Mouse (Mus musculus) ES-Bruce4 (cell line): ENCODE results near the gene Pear1. TPM values are rescaled to one million over a fixed set of nuclear protein-coding genes. Genes with fewer than 3 reads are reported as not detected.

Source experiments
- H3K27ac ChIP-seq: 2 replicates; pipeline ENCODE4 v1.5.1; 2012; ENCODE audit warnings: low read length, inconsistent platforms; ENCODE audit not compliant: insufficient read depth
- H3K27me3 ChIP-seq: 2 replicates; pipeline ENCODE4 v1.6.1; 2012; ENCODE audit warnings: mild to moderate bottlenecking, low read length, inconsistent platforms; ENCODE audit not compliant: control insufficient read depth, poor library complexity, insufficient read depth, severe bottlenecking
- H3K36me3 ChIP-seq: 2 replicates; pipeline ENCODE4 v1.6.1; 2012; ENCODE audit warnings: inconsistent platforms, mild to moderate bottlenecking, low read length, moderate library complexity; ENCODE audit not compliant: control insufficient read depth, poor library complexity, insufficient read depth, severe bottlenecking
- H3K4me1 ChIP-seq: one replicate; pipeline ENCODE4 v1.8.1; 2011; ENCODE audit warnings: low read length; ENCODE audit not compliant: control insufficient read depth, insufficient read depth
- H3K4me3 ChIP-seq: 2 replicates; pipeline ENCODE4 v1.5.1; 2011; ENCODE audit warnings: low read depth, mild to moderate bottlenecking, low read length
- H3K9ac ChIP-seq: 2 replicates; pipeline ENCODE4 v1.6.1; 2012; ENCODE audit warnings: low read depth, mild to moderate bottlenecking, inconsistent platforms; ENCODE audit not compliant: poor library complexity, severe bottlenecking
- H3K9me3 ChIP-seq: replicated peaks from 2 replicates; pipeline ENCODE4 v1.6.1; 2012; ENCODE audit warnings: mild to moderate bottlenecking, low read length, inconsistent platforms; ENCODE audit not compliant: control insufficient read depth, poor library complexity, insufficient read depth, severe bottlenecking
- CTCF ChIP-seq: IDR thresholded peaks from one replicate; pipeline ENCODE4 v1.8.1; 2011; ENCODE audit warnings: low read depth, low read length
- EP300 ChIP-seq: IDR thresholded peaks from 2 replicates; pipeline ENCODE4 v1.6.1; 2011; ENCODE audit warnings: low read depth, low read length; ENCODE audit not compliant: insufficient read depth
- POLR2A ChIP-seq: IDR thresholded peaks from one replicate; pipeline ENCODE4 v1.8.1; 2011; ENCODE audit warnings: low read length; ENCODE audit not compliant: insufficient read depth
- polyA plus RNA-seq: library from polyadenylated mRNA; stranded (reverse); fragments of >200 nt; gene quantifications from 2 replicates; pipeline ENCODE4 v1.2.4, GENCODE M21; 2011; ENCODE audit warnings: low read depth; ENCODE audit not compliant: missing spikeins, insufficient read depth, insufficient read length

Gene Pear1
- polyA plus RNA-seq, 1 experiment = 1.9 TPM

DNA sequence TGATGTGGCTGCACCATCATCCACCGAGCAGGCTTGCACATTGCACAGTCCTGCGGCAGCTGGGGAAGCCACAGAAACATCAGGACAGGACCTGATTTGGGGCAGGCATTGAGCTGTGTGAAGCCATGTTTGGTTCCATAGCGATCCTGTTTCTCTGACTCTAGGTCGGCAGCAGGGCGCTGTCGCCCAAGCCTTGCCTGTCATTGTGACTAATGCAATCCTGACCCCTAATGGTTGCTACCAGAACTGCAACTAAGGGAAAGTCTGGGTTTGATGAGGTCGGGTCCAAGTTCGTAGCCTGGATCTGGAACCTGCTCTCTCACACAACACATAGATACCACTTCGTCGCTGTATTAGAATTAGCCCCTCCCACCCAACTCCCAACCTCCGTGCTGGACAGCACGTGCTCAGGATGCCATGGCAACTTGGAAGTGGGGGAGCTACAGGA, 7.4 kb downstream of the Pear1 start:
- Histone ChIP-seq H3K4me1 (no peaks in the 10 kb centered on the region), H3K27ac (no peak overlapping the region), H3K4me3 (no peak overlapping the region), H3K27me3 (no peaks in the 10 kb centered on the region), H3K9me3 (no peaks in the 10 kb centered on the region), H3K9ac (no peak overlapping the region), H3K36me3 (no peaks in the 10 kb centered on the region)
- TF ChIP-seq CTCF (peak; percentile 92), POLR2A (no peak), EP300 (no peak)

DNA sequence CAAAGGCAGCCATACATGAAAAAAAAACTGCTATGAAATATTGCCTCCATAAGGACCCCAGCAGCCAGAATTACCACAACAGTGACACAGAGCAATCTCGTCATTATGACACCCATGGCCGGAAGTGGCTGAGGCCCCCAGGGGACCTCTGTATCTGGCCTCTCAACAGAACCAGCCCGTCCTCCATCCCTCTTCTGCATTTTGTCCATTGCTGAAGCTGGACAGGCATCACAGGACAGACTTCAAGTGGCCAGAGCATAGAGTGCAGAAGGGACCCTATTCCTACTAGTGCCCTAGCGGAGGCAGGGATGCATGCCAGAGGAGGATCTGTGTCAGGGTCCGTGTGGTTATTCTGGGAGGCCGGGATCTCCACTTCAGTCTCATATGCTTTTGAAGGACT, 7.9 kb downstream of the Pear1 start:
- TF ChIP-seq CTCF (no peak), POLR2A (no peak), EP300 (no peak)
- Histone ChIP-seq H3K36me3 (no peaks in the 10 kb centered on the region), H3K4me3 (no peak overlapping the region), H3K27me3 (no peaks in the 10 kb centered on the region), H3K4me1 (no peaks in the 10 kb centered on the region), H3K9me3 (no peaks in the 10 kb centered on the region), H3K27ac (no peak overlapping the region), H3K9ac (no peak overlapping the region)

DNA sequence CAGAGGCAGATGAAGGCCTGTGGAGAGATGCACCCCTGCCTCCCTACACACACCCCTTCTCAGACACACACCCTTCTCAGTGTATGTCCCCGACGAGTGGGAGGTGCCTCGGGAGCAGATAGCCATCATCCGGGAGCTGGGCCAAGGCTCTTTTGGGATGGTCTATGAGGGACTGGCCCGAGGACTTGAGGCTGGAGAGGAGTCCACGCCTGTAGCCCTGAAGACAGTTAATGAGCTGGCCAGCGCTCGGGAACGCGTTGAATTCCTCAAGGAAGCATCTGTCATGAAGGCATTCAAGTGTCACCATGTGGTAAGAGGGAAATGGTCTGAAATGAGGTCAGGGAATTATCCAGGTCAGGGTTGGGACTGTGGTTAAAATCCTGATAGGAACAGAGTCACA, 11.2 kb downstream of the Pear1 start:
- H3K4me1 ChIP-seq = no peaks in the 10 kb centered on the region
- no peaks in the 10 kb centered on the region for H3K36me3 ChIP-seq
- H3K27ac ChIP-seq = no peak overlapping the region
- no peak overlapping the region for H3K9ac ChIP-seq
- no peaks in the 10 kb centered on the region for H3K9me3 ChIP-seq
- no peak overlapping the region for H3K4me3 ChIP-seq
- no peaks in the 10 kb centered on the region for H3K27me3 ChIP-seq
- TF ChIP-seq CTCF = no peak

DNA sequence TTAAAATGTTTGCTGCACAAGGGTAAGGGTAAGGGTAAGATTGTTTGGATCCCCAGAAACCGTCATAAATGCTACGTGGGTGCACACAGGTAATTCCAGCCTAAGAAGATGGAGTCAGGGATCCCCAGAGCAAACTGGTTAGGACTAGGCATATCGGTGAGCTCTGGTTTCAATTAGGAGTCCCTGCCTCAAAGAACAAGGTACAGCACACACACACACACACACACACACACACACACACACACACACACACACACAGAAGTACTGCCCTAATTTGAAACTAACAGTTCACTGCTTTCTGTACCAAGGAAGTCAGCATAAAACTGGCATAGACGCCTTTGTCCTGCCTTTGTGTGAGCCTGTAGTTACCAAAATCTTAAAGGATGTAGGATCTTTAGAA, 11.7 kb downstream of the Pear1 start:
- H3K4me1 ChIP-seq = no peaks in the 10 kb centered on the region
- no peaks in the 10 kb centered on the region for H3K36me3 ChIP-seq
- no peak for TF ChIP-seq CTCF
- no peak for TF ChIP-seq EP300
- TF ChIP-seq POLR2A = no peak
- no peaks in the 10 kb centered on the region for H3K9me3 ChIP-seq
- no peak overlapping the region for H3K4me3 ChIP-seq
- no peaks in the 10 kb centered on the region for H3K27me3 ChIP-seq
- H3K27ac ChIP-seq = no peak overlapping the region
- no peak overlapping the region for H3K9ac ChIP-seq

DNA sequence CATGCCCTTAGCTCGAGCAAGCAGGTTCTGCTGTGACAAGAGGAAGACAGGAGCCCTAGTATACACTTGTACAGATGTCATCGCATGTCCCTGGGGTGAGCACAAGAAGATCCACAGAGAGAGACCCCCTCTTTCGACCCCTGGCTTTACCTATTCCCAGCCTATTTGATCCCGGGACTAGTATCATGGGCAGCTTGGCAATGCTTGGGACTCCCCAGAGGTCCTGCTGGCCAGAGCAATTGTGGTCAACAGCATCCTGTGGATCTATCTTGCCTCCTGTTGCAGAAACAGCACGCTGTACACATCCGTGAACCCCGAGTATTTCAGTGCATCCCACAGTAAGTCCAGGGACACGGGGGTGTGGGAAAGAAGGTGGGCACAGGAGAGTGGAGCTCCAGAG, 12.8 kb downstream of the Pear1 start:
- Histone ChIP-seq H3K4me1 (no peaks in the 10 kb centered on the region), H3K9me3 (no peaks in the 10 kb centered on the region), H3K4me3 (no peak overlapping the region), H3K9ac (no peak overlapping the region), H3K27ac (no peak overlapping the region), H3K36me3 (no peaks in the 10 kb centered on the region), H3K27me3 (no peaks in the 10 kb centered on the region)
- TF ChIP-seq CTCF = no peak
- no peak for TF ChIP-seq EP300
- no peak for TF ChIP-seq POLR2A

DNA sequence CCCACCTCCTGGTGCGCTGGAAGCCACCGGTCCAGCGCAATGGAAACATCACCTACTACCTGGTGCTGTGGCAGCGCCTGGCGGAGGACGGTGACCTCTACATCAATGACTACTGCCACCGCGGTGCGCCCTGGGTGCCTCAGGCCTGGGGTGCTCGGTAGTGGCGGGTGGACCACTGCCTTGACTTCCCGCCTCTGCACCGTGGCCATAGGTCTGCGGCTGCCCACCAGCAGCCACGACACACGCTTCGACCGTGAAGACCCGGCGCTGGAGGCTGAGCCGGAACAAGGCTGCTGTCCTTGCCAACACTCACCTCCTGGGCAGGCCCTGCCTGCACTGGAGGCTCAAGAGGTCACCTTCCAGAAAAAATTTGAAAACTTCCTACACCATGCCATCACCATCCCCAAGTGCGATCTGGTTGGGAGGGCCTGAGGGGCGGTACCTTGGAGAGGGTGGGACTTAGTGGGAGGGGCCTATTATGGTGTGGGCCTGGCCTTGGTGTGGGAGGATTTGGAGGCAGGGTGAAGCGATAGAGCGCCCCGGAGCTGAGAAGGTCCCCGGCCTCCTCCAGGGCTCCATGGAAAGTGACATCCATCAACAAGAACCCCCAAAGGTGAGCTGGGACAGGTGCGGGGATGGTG, 14.7 kb downstream of the Pear1 start:
- no peak overlapping the region for H3K27ac ChIP-seq
- no peaks in the 10 kb centered on the region for H3K27me3 ChIP-seq
- H3K4me3 ChIP-seq = peak overlapping the region; percentile 51
- no peaks in the 10 kb centered on the region for H3K36me3 ChIP-seq
- no peaks in the 10 kb centered on the region for H3K4me1 ChIP-seq
- TF ChIP-seq EP300 (no peak), CTCF (no peak)
- H3K9ac ChIP-seq = no peak overlapping the region
- no peaks in the 10 kb centered on the region for H3K9me3 ChIP-seq
